Mouse (Mus musculus): ENCODE data around the gene Csmd2. TPM values are rescaled to one million over a fixed set of nuclear protein-coding genes. Genes with fewer than 3 reads are reported as not detected.

The Csmd2 gene
- polyA plus RNA-seq, 1 experiment from 2014 or later, result 0.15 TPM

- Histone ChIP-seq H3K4me2 (replicated peaks) (no peak overlapping the region), H3K4me3 (replicated peaks) (no peak overlapping the region), H3K27me3 (replicated peaks) (no peaks in the 10 kb centered on the region), H3K4me1 (replicated peaks) (no peaks in the 10 kb centered on the region), H3K9me3 (no peaks in the 10 kb centered on the region), H3K36me3 (no peaks in the 10 kb centered on the region), H3K27ac (no peak overlapping the region), H3K9ac (no peak overlapping the region)
- ATAC-seq, result no peak
- 67% methylated on average over 6 of the region's 6 CpGs for WGBS
These were observed 140.9 kb downstream of the Csmd2 start for GRCm38 (mm10) chr4:128128546-128128945.

GRCm38 (mm10) chr4:128130611-128131142, 143.0 kb downstream of the Csmd2 start:
- no peak overlapping the region for H3K4me2 ChIP-seq (replicated peaks)
- no peak for ATAC-seq
- 75% methylated on average over 4 of the region's 4 CpGs for WGBS

GRCm38 (mm10) chr4:128131666-128132065, 144.0 kb downstream of the Csmd2 start:
- Histone ChIP-seq H3K4me1 (replicated peaks) (no peaks in the 10 kb centered on the region), H3K9ac (no peak overlapping the region), H3K4me2 (replicated peaks) (no peak overlapping the region), H3K9me3 (no peaks in the 10 kb centered on the region), H3K36me3 (no peaks in the 10 kb centered on the region), H3K27ac (no peak overlapping the region), H3K27me3 (replicated peaks) (no peaks in the 10 kb centered on the region), H3K4me3 (replicated peaks) (no peak overlapping the region)
- ATAC-seq, result no peak
- 85% methylated on average over 4 of the region's 4 CpGs for WGBS

More at GRCm38 (mm10) chr4:128130611-128131142, 143.0 kb downstream of the Csmd2 start:
- H3K27me3 ChIP-seq (replicated peaks), result no peaks in the 10 kb centered on the region
- no peak overlapping the region for H3K4me3 ChIP-seq (replicated peaks)
- no peaks in the 10 kb centered on the region for H3K4me1 ChIP-seq (replicated peaks)
- H3K9me3 ChIP-seq, result no peaks in the 10 kb centered on the region
- H3K27ac ChIP-seq, result no peak overlapping the region
- H3K36me3 ChIP-seq, result no peaks in the 10 kb centered on the region
- H3K9ac ChIP-seq, result no peak overlapping the region

GRCm38 (mm10) chr4:128132876-128133646, 145.4 kb downstream of the Csmd2 start:
- H3K36me3 ChIP-seq, result no peaks in the 10 kb centered on the region
- WGBS, result 78% methylated on average over 11 of the region's 11 CpGs
- no peak overlapping the region for H3K27ac ChIP-seq
- H3K4me3 ChIP-seq (replicated peaks), result no peak overlapping the region
- H3K9me3 ChIP-seq, result no peaks in the 10 kb centered on the region
- no peaks in the 10 kb centered on the region for H3K4me1 ChIP-seq (replicated peaks)
- no peaks in the 10 kb centered on the region for H3K27me3 ChIP-seq (replicated peaks)
- H3K4me2 ChIP-seq (replicated peaks), result no peak overlapping the region
- no peak for ATAC-seq
- no peak overlapping the region for H3K9ac ChIP-seq

- Histone ChIP-seq H3K27me3 (replicated peaks) (no peaks in the 10 kb centered on the region), H3K4me3 (replicated peaks) (no peak overlapping the region), H3K36me3 (no peaks in the 10 kb centered on the region), H3K4me1 (replicated peaks) (no peaks in the 10 kb centered on the region), H3K27ac (no peak overlapping the region), H3K9me3 (no peaks in the 10 kb centered on the region), H3K9ac (no peak overlapping the region), H3K4me2 (replicated peaks) (no peak overlapping the region)
- no peak for ATAC-seq
- WGBS, result 74% methylated on average over 11 of the region's 11 CpGs
These were observed 146.8 kb downstream of the Csmd2 start for GRCm38 (mm10) chr4:128134348-128134994.

- H3K4me2 ChIP-seq (replicated peaks), result no peak overlapping the region
- no peaks in the 10 kb centered on the region for H3K36me3 ChIP-seq
- H3K9me3 ChIP-seq, result no peaks in the 10 kb centered on the region
- WGBS, result 73% methylated on average over 12 of the region's 12 CpGs
- H3K4me1 ChIP-seq (replicated peaks), result no peaks in the 10 kb centered on the region
- H3K27ac ChIP-seq, result no peak overlapping the region
- no peak overlapping the region for H3K4me3 ChIP-seq (replicated peaks)
- H3K9ac ChIP-seq, result no peak overlapping the region
- no peaks in the 10 kb centered on the region for H3K27me3 ChIP-seq (replicated peaks)
- no peak for ATAC-seq
These were observed 147.5 kb downstream of the Csmd2 start for GRCm38 (mm10) chr4:128135014-128135622.

- Histone ChIP-seq H3K27ac (no peak overlapping the region), H3K4me3 (replicated peaks) (no peak overlapping the region), H3K36me3 (no peaks in the 10 kb centered on the region), H3K4me1 (replicated peaks) (no peaks in the 10 kb centered on the region), H3K9me3 (no peaks in the 10 kb centered on the region), H3K27me3 (replicated peaks) (no peaks in the 10 kb centered on the region), H3K9ac (no peak overlapping the region), H3K4me2 (replicated peaks) (no peak overlapping the region)
- 85% methylated on average over 2 of the region's 2 CpGs for WGBS
- ATAC-seq, result no peak
These were observed 152.3 kb downstream of the Csmd2 start for GRCm38 (mm10) chr4:128139991-128140390.

- no peak for ATAC-seq
- H3K36me3 ChIP-seq, result no peaks in the 10 kb centered on the region
- no peaks in the 10 kb centered on the region for H3K4me1 ChIP-seq (replicated peaks)
- H3K9ac ChIP-seq, result no peak overlapping the region
- no peaks in the 10 kb centered on the region for H3K9me3 ChIP-seq
- WGBS, result 67% methylated on average over 10 of the region's 10 CpGs
- H3K4me3 ChIP-seq (replicated peaks), result no peak overlapping the region
- H3K27me3 ChIP-seq (replicated peaks), result no peaks in the 10 kb centered on the region
- no peak overlapping the region for H3K4me2 ChIP-seq (replicated peaks)
- H3K27ac ChIP-seq, result no peak overlapping the region
These were observed 153.8 kb downstream of the Csmd2 start for GRCm38 (mm10) chr4:128141161-128142101.

- no peaks in the 10 kb centered on the region for H3K9me3 ChIP-seq
- no peak overlapping the region for H3K27ac ChIP-seq
- H3K4me3 ChIP-seq (replicated peaks), result no peak overlapping the region
- H3K4me1 ChIP-seq (replicated peaks), result no peaks in the 10 kb centered on the region
- no peak overlapping the region for H3K4me2 ChIP-seq (replicated peaks)
- no peaks in the 10 kb centered on the region for H3K36me3 ChIP-seq
- no peak overlapping the region for H3K9ac ChIP-seq
- no peaks in the 10 kb centered on the region for H3K27me3 ChIP-seq (replicated peaks)
- ATAC-seq, result no peak
- 88% methylated on average over 3 of the region's 3 CpGs for WGBS
These were observed 154.6 kb downstream of the Csmd2 start for GRCm38 (mm10) chr4:128142279-128142678.

- Histone ChIP-seq H3K4me2 (replicated peaks) (no peak overlapping the region), H3K9me3 (no peaks in the 10 kb centered on the region), H3K9ac (no peak overlapping the region), H3K4me1 (replicated peaks) (no peaks in the 10 kb centered on the region), H3K36me3 (no peaks in the 10 kb centered on the region), H3K4me3 (replicated peaks) (no peak overlapping the region), H3K27ac (no peak overlapping the region), H3K27me3 (replicated peaks) (no peaks in the 10 kb centered on the region)
- no peak for ATAC-seq
- WGBS, result 86% methylated on average over 3 of the region's 3 CpGs
These were observed 155.5 kb downstream of the Csmd2 start for GRCm38 (mm10) chr4:128143147-128143546.

GRCm38 (mm10) chr4:128149524-128149923, 161.9 kb downstream of the Csmd2 start:
- 84% methylated on average over 4 of the region's 4 CpGs for WGBS
- no peak overlapping the region for H3K9ac ChIP-seq
- no peaks in the 10 kb centered on the region for H3K4me1 ChIP-seq (replicated peaks)
- no peak overlapping the region for H3K4me3 ChIP-seq (replicated peaks)
- H3K27ac ChIP-seq, result no peak overlapping the region
- H3K4me2 ChIP-seq (replicated peaks), result no peak overlapping the region
- H3K27me3 ChIP-seq (replicated peaks), result no peaks in the 10 kb centered on the region
- ATAC-seq, result no peak
- H3K36me3 ChIP-seq, result no peaks in the 10 kb centered on the region
- H3K9me3 ChIP-seq, result no peaks in the 10 kb centered on the region

- Histone ChIP-seq H3K4me2 (replicated peaks) (no peak overlapping the region), H3K27ac (no peak overlapping the region)
- WGBS, result 64% methylated on average over 3 of the region's 3 CpGs
These were observed 164.4 kb downstream of the Csmd2 start for GRCm38 (mm10) chr4:128152066-128152465.

More at GRCm38 (mm10) chr4:128152066-128152465, 164.4 kb downstream of the Csmd2 start:
- ATAC-seq, result no peak
- Histone ChIP-seq H3K36me3 (no peaks in the 10 kb centered on the region), H3K4me1 (replicated peaks) (no peaks in the 10 kb centered on the region), H3K9ac (no peak overlapping the region), H3K4me3 (replicated peaks) (no peak overlapping the region), H3K27me3 (replicated peaks) (no peaks in the 10 kb centered on the region), H3K9me3 (no peaks in the 10 kb centered on the region)

All from intestine, embryonic 15.5 days (tissue).